Mouse (Mus musculus) liver, embryonic 12.5 days (tissue): Measurements from ENCODE around the gene Pias1. TPM values are rescaled to one million over a fixed set of nuclear protein-coding genes. Genes with fewer than 3 reads are reported as not detected.

Experiments used
- ATAC-seq: fragments of 200-750 bp; cut with Nextera tagmentation; 2 replicates; pipeline ENCODE4 v1.8.0; 2017; ENCODE audit warnings: moderate number of reproducible peaks, mild to moderate bottlenecking, moderate library complexity
- H3K27ac ChIP-seq: fragments of 300-500 bp; sonication (generic); 2 replicates; pipeline ENCODE4 v1.5.1; 2016; ENCODE audit warnings: mild to moderate bottlenecking
- H3K27me3 ChIP-seq: fragments of 300-500 bp; sonication (generic); replicated peaks from 2 replicates; pipeline ENCODE4 v1.6.1; 2016; ENCODE audit warnings: mild to moderate bottlenecking, moderate library complexity
- H3K36me3 ChIP-seq: fragments of 300-500 bp; sonication (generic); 2 replicates; pipeline ENCODE4 v1.6.1; 2016; ENCODE audit warnings: mild to moderate bottlenecking, moderate library complexity
- H3K4me1 ChIP-seq: fragments of 300-500 bp; sonication (generic); 2 replicates; pipeline ENCODE4 v1.6.1; 2016
- H3K4me2 ChIP-seq: fragments of 300-500 bp; sonication (generic); 2 replicates; pipeline ENCODE4 v1.6.1; 2016; ENCODE audit warnings: mild to moderate bottlenecking, moderate library complexity
- H3K4me3 ChIP-seq: fragments of 300-500 bp; sonication (generic); 2 replicates; pipeline ENCODE4 v1.5.1; 2016; ENCODE audit warnings: mild to moderate bottlenecking, moderate library complexity
- H3K9ac ChIP-seq: fragments of 300-500 bp; sonication (generic); 2 replicates; pipeline ENCODE4 v1.6.1; 2016; ENCODE audit warnings: mild to moderate bottlenecking, moderate library complexity
- H3K9me3 ChIP-seq: fragments of 300-500 bp; sonication (generic); replicated peaks from 2 replicates; pipeline ENCODE4 v1.6.1; 2016; ENCODE audit warnings: mild to moderate bottlenecking, moderate library complexity
- WGBS: fragments of 180-500 bp; shearing (Covaris S2); methylation state at CpG from one replicate; pipeline ENCODE4 v1.1.7; 2016; ENCODE audit not compliant: insufficient replicate concordance; 5-methylcytosine and 5-hydroxymethylcytosine counted together
- polyA plus RNA-seq: library from polyadenylated mRNA; unstranded; fragments of >200 nt; fragmentation: Nextera tagmentation; extraction: Ambion mirVana; gene quantifications from 2 replicates; pipeline ENCODE4 v1.2.1, GENCODE M21; 2016

Gene Pias1
- polyA plus RNA-seq, 1 experiment from 2014 or later, result 31.9 TPM

GRCm38 (mm10) chr9:62847694-62848093, 140.0 kb downstream of the Pias1 start:
- 2% methylated on average over 3 of the region's 3 CpGs for WGBS
- H3K9ac ChIP-seq, result 0 out of 2 replicates have a peak overlapping the region, but pooled peaks have one; percentile 1

GRCm38 (mm10) chr9:62844461-62844860, 143.3 kb downstream of the Pias1 start:
- no peaks in the 10 kb centered on the region for H3K27me3 ChIP-seq
- H3K4me1 ChIP-seq, result peaks cover 32% of the 10 kb centered on the region
- WGBS, result 76% methylated on average over 5 of the region's 5 CpGs
- no peak for ATAC-seq
- no peaks in the 10 kb centered on the region for H3K9me3 ChIP-seq
- H3K27ac ChIP-seq, result no peak overlapping the region
- H3K4me2 ChIP-seq, result no peak overlapping the region
- peaks cover 24% of the 10 kb centered on the region for H3K36me3 ChIP-seq
- H3K9ac ChIP-seq, result no peak overlapping the region
- no peak overlapping the region for H3K4me3 ChIP-seq

More at GRCm38 (mm10) chr9:62847694-62848093, 140.0 kb downstream of the Pias1 start:
- Histone ChIP-seq H3K27me3 (no peaks in the 10 kb centered on the region), H3K27ac (peak overlapping the region; percentile 42), H3K4me1 (peaks cover 11% of the 10 kb centered on the region), H3K4me3 (no peak overlapping the region), H3K4me2 (no peak overlapping the region), H3K36me3 (peaks cover 52% of the 10 kb centered on the region), H3K9me3 (no peaks in the 10 kb centered on the region)
- ATAC-seq, result peak; percentile 77

GRCm38 (mm10) chr9:62843356-62844024, 144.2 kb downstream of the Pias1 start:
- whole genome bisulfite sequencing, result 80% methylated on average over 10 of the region's 10 CpGs
- Histone ChIP-seq H3K4me3 (no peak overlapping the region), H3K4me2 (no peak overlapping the region), H3K4me1 (peaks cover 39% of the 10 kb centered on the region), H3K36me3 (peaks cover 16% of the 10 kb centered on the region), H3K9me3 (no peaks in the 10 kb centered on the region), H3K9ac (no peak overlapping the region), H3K27ac (no peak overlapping the region), H3K27me3 (no peaks in the 10 kb centered on the region)
- ATAC-seq, result no peak

- peak overlapping the region; percentile 89 for H3K4me2 ChIP-seq
- peak overlapping the region; percentile 76 for H3K4me3 ChIP-seq
- peak overlapping the region; percentile 94 for H3K9ac ChIP-seq
- ATAC-seq, result no peak; the same call in 1 of the 2 replicates
- H3K27ac ChIP-seq, result peak overlapping the region; percentile 90
- WGBS, result 7% methylated on average over 14 of the region's 14 CpGs
- H3K9me3 ChIP-seq, result no peaks in the 10 kb centered on the region
- peaks cover 61% of the 10 kb centered on the region for H3K4me1 ChIP-seq
- no peaks in the 10 kb centered on the region for H3K27me3 ChIP-seq
- H3K36me3 ChIP-seq, result no peaks in the 10 kb centered on the region
Measured at GRCm38 (mm10) chr9:62839172-62839770, 148.5 kb downstream of the Pias1 start.

- peaks cover 61% of the 10 kb centered on the region for H3K4me1 ChIP-seq
- WGBS, result 2% methylated on average over 36 of the region's 48 CpGs
- H3K9me3 ChIP-seq, result no peaks in the 10 kb centered on the region
- no peaks in the 10 kb centered on the region for H3K36me3 ChIP-seq
- H3K9ac ChIP-seq, result peak within 1 kb of the TSS; percentile 94
- peak within 1 kb of the TSS; percentile 76 for H3K4me3 ChIP-seq
- peak within 1 kb of the TSS; percentile 90 for H3K27ac ChIP-seq
- H3K4me2 ChIP-seq, result peak within 1 kb of the TSS; percentile 89
- peak; percentile 96 for ATAC-seq
- no peaks in the 10 kb centered on the region for H3K27me3 ChIP-seq
Measured at GRCm38 (mm10) chr9:62838506-62839171, 149.1 kb downstream of the Pias1 start, which contains the start of gene Cln6. Gene Cln6 (plus strand): TSS chr9:62838785.

GRCm38 (mm10) chr9:62838146-62838505, 149.6 kb downstream of the Pias1 start:
- no peaks in the 10 kb centered on the region for H3K36me3 ChIP-seq
- WGBS, result 6% methylated on average over 8 of the region's 8 CpGs
- H3K4me2 ChIP-seq, result peak overlapping the region; percentile 89
- H3K4me1 ChIP-seq, result peaks cover 60% of the 10 kb centered on the region
- H3K27me3 ChIP-seq, result no peaks in the 10 kb centered on the region
- peak overlapping the region; percentile 76 for H3K4me3 ChIP-seq
- peak overlapping the region; percentile 90 for H3K27ac ChIP-seq
- no peak for ATAC-seq
- H3K9ac ChIP-seq, result peak overlapping the region; percentile 94
- no peaks in the 10 kb centered on the region for H3K9me3 ChIP-seq

- H3K36me3 ChIP-seq, result no peaks in the 10 kb centered on the region
- ATAC-seq, result no peak
- H3K4me2 ChIP-seq, result peak overlapping the region; percentile 89
- WGBS, result 40% methylated on average over 3 of the region's 3 CpGs
- peak overlapping the region; percentile 94 for H3K9ac ChIP-seq
- H3K27ac ChIP-seq, result peak overlapping the region; percentile 90
- H3K27me3 ChIP-seq, result no peaks in the 10 kb centered on the region
- H3K4me3 ChIP-seq, result peak overlapping the region; percentile 76; the same call in 1 of the 2 replicates
- H3K9me3 ChIP-seq, result no peaks in the 10 kb centered on the region
- H3K4me1 ChIP-seq, result peaks cover 55% of the 10 kb centered on the region
Measured at GRCm38 (mm10) chr9:62837611-62838010, 150.1 kb downstream of the Pias1 start.

GRCm38 (mm10) chr9:62835705-62836446, 151.8 kb downstream of the Pias1 start:
- no peaks in the 10 kb centered on the region for H3K9me3 ChIP-seq
- no peaks in the 10 kb centered on the region for H3K27me3 ChIP-seq
- H3K4me2 ChIP-seq, result no peak overlapping the region
- no peak overlapping the region for H3K27ac ChIP-seq
- H3K9ac ChIP-seq, result no peak overlapping the region
- WGBS, result 44% methylated on average over 4 of the region's 4 CpGs
- no peak overlapping the region for H3K4me3 ChIP-seq
- H3K4me1 ChIP-seq, result peaks cover 49% of the 10 kb centered on the region
- no peak for ATAC-seq
- H3K36me3 ChIP-seq, result no peaks in the 10 kb centered on the region

- no peak overlapping the region for H3K4me3 ChIP-seq
- H3K9me3 ChIP-seq, result no peaks in the 10 kb centered on the region
- H3K27me3 ChIP-seq, result no peaks in the 10 kb centered on the region
- no peak overlapping the region for H3K9ac ChIP-seq
- 59% methylated on average over 5 of the region's 5 CpGs for WGBS
- H3K4me1 ChIP-seq, result peaks cover 40% of the 10 kb centered on the region
- no peaks in the 10 kb centered on the region for H3K36me3 ChIP-seq
- no peak for ATAC-seq
- no peak overlapping the region for H3K4me2 ChIP-seq
- no peak overlapping the region for H3K27ac ChIP-seq
Measured at GRCm38 (mm10) chr9:62834906-62835305, 152.8 kb downstream of the Pias1 start.

GRCm38 (mm10) chr9:62829877-62830276, 157.8 kb downstream of the Pias1 start:
- Histone ChIP-seq H3K9me3 (no peaks in the 10 kb centered on the region), H3K27ac (no peak overlapping the region), H3K27me3 (no peaks in the 10 kb centered on the region), H3K36me3 (no peaks in the 10 kb centered on the region), H3K4me1 (peaks cover 46% of the 10 kb centered on the region), H3K9ac (no peak overlapping the region), H3K4me2 (no peak overlapping the region), H3K4me3 (no peak overlapping the region)
- no peak for ATAC-seq
- WGBS, result 66% methylated on average over 6 of the region's 6 CpGs

GRCm38 (mm10) chr9:62828662-62829086, 159.1 kb downstream of the Pias1 start:
- no peak overlapping the region for H3K9ac ChIP-seq
- H3K9me3 ChIP-seq, result no peaks in the 10 kb centered on the region
- WGBS, result under 1% methylated on average over 23 of the region's 23 CpGs
- H3K4me2 ChIP-seq, result peak overlapping the region; percentile 84
- no peaks in the 10 kb centered on the region for H3K27me3 ChIP-seq
- peak overlapping the region; percentile 50 for H3K4me3 ChIP-seq
- H3K27ac ChIP-seq, result peak overlapping the region; percentile 81
- no peaks in the 10 kb centered on the region for H3K36me3 ChIP-seq
- peaks cover 47% of the 10 kb centered on the region for H3K4me1 ChIP-seq
- ATAC-seq, result peak; percentile 86
